Mouse (Mus musculus) thymus, postnatal 10 days (tissue): ENCODE measurements around the gene Gdnf.
A peak's percentile ranks its signal among the peaks of the same experiment; 100 is the strongest.

Experiments used
- DNase-seq, 2 experiments: peaks; one replicate each; pipeline ENCODE4 v3.0.0; 2021; ENCODE audit warnings: low spot score in 2 of 2

Gene Gdnf

DNA sequence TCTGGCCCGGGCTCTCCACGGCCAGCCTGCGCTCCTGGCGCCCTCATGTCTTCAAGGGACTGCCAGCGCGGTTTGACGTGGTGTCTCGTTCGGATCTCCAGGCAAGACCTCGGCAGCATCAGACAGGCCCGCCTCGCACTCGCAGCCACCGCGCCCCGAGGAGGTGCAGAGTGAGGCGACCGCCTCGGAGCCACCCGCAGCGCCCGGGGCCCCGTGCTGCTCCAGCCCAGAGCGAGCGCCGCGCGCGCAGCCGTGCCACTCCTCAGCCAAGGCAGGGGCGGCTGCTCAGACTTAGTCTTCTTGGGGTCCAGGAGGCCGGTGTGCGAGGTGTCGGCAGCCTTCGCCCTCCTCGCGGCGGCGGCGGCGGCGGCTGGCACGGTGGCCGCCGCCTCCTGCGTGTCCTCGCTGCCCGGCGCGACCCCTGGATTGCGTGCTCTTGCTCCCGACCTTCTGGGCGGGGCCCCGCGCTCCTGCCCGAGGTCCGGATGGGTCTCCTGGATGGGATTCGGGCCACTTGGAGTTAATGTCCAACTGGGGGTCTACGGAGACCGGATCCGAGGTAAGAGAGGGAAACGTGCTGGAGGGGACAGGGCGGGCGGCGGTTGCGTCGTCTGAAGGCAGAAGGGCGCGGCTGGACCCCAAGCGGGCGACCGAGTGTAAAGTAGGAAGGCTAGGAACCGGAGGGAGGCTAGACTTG lies at the start of gene Gdnf:
Gdnf (plus strand) TSS at position 291 of the 697 bp plus-strand sequence.
- DNase-seq: no peak

DNA sequence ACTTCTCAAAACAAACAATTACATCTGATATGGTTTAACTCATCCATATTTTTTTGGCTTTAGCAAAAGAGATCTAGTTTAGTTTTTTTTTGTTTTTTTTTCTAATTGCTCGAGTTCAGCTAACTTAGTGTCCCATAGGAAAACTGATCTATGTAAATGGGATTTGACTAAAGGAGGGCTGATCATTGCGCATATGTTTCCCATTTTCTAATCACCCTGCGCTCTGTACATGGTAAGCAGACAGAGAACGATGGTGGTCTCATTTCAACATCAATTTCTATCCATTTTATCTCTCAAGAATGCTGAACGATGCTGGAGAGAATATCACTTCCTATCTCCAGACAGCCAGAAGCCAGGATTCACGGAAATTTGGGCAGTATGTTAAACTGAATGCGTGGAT lies 43.5 kb upstream of the Gdnf start:
- no peak for DNase-seq

DNA sequence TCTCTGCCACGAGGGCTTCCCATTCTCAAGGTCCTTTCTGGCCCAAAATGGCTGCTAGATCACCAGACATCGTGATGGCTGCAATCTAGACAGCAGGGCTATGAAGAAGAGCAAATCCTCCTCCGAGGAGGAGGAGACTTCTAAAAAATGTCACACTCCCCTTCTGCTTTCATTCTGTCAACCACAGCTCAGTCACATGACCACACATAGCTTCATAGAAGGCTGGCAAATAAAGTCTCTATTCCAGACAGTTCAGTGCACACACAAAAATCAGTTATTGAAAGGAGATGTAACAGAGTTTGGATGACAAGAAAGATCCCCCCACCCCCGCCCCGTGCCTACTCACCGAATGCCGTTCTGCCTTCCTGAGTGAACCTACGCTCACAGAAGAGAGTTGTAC lies 37.7 kb upstream of the Gdnf start:
- DNase-seq: no peak

DNA sequence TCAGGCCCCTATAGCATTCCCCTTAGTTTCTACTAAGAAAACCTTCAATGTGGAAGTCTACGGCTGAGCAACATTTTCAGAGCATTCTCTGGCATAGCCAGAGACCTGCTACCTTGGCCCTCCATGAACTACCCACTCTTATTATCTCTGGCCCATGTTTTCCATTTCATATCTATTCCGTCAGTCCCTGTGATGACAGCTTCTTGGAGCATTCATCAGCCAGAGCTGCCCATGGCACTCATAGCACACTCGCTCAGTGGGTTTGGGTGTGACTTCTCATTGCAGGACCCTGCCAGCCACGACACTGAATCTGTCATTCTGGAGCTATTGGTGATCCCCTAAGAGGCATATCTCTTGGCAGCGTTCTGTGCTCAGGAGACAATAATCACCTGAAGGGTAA lies 29.1 kb upstream of the Gdnf start:
- no peak for DNase-seq

DNA sequence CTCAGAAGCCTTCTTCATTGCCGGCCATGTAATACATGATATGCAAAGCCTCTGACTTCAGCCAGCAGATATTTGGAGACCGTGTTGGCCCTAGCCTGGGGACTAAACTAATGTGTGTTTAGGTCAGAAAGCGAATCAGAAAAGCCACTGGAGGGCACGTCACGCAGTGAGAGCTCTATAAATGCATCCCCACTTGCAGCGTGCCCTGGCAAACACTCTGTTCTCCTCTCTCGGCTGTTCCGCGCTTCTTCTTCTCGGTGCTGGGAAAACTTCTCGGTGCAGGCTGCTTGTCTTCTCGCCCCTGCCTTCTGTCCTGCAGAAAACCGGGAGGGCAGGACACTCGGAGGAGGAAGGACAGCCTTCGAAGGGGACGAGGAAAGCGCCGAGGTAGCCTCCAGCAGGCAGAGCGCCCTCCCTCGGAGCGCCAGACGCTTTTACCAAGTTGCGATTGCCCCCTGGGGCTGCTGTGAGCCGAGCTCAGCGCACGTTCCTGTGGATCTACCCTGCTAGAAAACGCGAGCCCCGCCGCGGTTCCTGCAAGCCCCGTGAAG lies 730 bp upstream of the Gdnf start:
- DNase-seq: no peak

DNA sequence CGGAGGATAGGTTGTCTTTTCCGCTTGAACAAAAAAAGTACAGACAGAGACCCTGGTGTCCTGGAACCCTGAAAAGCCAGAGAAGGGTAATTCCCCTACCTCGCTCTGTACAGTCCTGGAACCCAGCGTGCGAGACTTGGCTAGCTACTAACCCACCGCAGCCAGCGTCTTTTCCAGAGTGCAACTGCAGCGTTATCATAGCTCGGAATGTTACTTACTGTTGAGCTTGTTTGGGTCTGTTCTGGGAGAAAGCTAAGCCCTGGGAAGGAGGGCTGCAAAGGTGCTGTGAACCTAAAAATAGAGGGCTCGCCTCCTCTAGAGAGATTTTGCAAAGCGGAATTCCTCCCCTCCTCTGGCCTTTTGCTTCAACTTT lies 593 bp downstream of the Gdnf start:
- no peak for DNase-seq

DNA sequence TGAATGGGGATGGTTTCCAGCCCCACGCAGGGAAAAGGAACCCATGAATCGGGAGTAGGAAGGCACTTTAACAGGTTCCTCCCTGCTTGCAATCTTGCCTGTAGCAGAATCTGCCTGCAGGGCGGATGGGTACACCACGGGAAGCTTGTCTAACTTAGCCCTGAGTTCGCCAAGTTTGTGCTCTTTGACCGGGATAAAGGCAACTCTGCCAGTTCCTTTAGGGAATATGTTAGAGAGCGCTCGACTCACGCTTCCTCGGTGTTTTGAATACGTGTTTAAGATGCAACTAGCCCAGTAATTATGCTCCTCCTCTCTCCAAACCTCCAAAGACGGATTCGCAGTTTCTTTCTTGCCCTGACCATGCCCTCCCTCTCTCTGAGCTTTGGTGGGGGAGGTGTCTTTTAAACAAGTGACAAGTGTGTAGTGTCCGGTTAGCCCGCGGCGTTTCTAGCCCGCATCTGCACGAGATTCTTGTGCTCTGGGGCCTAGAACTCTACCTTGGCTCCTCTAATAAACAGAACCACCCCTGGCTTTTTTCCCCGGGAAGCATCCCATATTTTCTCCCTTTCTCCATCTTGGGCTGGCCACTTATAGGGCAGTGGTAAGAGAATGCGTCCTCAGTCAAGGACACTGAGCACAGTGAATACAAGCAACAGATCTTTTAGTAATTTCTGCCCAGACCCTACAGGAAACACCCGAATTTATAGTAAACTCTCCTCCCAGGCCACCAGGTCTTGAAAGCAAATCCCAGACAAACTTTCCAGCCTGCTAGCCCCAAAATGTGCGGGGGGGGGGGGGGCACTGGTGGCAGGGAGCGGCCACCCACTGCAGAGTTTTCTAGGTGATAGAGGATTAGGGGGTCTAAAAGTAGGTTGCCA lies 1.4 kb downstream of the Gdnf start:
- no peak for DNase-seq

DNA sequence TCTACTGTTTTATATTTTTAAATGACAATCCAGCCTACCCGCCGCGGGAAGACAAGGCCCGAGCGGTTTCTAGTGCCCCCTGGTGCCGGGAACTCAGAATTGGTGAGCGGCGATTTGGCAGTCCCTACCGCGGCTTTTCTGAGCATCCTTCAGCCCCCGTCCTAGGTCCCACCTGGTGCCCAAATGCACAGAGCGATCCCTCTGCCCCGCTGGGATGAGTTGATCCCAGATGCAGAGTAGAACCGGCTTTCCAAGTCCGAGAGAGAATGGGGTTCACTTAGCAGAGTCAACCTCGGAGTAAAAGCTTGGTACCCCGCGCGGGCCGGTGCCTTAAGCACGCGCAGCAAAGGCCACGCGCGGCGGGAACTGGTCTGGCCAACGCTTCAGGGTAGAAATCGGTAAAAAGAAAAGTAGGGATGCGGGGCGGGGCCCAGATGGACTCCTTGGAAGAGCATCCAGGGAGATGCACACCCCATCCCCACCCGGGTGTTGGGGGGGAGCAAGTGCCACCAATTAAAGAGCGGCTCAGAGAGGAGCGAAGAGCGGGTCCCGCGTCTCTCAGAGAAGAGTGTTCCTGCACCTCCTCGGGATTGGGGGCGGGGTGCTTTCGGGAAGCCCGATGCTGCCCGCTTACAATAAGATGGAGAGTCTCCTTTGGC lies 2.4 kb downstream of the Gdnf start:
- peak; percentile 16 to 61 for DNase-seq

DNA sequence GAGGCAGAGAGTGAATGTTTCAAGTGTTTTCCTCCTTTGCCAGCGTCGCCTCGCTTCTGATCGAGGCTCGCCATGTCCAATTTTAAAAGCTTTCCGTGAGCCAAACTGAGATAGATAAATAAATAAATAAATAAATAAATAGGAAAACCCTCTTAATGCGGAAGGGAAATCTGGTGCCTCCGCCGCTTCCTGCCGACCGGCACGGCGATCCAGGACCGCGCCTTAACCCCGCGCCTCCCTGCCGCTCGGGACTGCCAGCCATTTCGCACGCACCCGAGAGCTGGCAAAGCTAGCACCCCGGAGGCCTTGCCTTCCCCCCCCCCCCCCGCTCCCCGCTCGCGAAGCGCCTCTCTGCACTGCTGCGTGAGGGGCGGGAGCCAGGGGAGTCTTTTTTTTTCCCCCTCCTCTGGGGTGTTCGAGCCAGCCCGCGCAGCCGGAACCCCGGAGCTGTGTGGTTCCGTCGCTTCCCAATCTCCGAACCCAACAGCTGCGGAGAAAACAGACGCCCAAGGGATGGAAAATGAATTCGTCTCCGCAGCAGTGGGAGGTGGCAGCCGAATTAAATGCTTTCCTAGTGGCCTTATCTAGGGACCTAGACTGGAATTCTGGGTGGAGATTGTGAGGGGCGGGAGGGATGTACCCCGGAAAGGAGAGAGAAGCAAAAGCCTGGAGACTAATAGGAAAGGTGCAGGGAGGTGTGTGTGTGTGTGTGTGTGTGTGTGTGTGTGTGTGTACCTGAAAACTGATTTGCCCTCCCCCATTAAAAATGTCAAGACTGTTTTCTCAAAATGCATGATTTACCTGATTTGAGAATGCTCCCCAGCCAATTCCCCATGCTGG lies 3.1 kb downstream of the Gdnf start:
- no peak for DNase-seq

DNA sequence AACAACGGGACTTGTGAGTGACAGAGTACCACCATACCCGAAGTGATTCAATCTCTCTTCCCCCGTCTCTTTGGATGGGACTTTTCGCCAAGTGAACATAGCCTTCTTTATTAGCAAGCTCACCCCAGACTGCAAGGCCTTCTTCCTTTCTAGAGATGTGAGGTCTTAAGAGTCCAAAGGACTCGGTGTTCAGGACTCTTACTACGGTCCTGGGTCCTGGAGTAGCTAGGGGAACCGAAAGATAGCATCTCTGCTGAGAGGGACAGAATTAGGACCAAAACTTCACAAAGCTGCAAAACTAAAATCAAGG lies 3.7 kb downstream of the Gdnf start:
- DNase-seq: no peak

DNA sequence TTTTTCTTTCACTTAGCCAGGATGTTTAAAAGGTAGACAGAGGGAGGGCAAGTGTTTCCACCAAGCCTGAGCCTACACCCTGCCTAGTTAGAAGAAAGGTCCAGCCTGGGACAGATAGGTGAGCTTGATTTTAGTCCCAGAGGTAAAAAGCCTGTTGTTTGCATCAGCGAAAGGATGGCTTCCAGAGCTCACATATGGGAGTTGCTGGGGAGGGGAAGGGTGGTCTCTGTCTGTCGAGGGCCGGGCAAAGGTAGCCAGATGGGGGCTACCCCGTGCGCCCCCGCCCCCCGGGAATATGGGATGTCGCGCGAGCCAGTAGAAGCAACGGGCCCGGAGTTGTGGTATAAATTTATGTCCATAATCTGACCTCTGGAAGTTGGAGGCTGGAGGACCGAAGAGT lies 4.3 kb downstream of the Gdnf start:
- no peak for DNase-seq

DNA sequence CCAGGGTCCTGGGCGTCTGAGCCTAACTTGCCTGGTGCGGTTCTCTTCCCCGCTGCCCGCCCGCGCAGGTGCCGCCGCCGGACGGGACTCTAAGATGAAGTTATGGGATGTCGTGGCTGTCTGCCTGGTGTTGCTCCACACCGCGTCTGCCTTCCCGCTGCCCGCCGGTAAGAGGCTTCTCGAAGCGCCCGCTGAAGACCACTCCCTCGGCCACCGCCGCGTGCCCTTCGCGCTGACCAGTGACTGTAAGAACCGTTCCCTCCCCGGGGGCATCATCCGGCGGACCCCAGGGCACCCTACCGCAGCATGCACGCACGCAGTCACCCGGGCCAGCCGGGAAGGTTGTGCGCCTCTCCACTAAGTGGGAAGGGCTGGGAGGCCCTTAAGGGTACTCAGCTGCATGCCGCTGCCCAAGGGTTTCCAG lies 4.9 kb downstream of the Gdnf start:
- no peak for DNase-seq

DNA sequence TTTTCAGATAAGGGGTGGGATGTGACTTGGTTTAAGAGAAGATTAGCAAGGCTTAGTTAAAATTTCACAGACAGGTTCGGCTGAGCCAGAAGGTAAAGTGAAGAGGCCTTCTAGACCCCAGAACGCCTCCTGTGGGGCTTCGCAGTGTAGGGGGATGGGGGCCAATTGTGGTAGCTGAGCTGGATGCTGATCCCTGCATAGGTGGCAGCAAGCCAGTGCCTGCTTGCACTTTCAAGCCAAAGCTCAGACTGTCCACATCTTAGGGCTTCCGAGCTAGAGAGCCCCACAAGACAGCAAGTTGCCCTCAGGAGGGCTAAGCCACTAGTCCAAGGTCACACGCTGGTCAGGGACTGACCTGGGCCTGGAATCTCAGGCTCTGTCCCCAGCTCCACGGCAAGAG lies 13.2 kb downstream of the Gdnf start:
- DNase-seq: no peak

DNA sequence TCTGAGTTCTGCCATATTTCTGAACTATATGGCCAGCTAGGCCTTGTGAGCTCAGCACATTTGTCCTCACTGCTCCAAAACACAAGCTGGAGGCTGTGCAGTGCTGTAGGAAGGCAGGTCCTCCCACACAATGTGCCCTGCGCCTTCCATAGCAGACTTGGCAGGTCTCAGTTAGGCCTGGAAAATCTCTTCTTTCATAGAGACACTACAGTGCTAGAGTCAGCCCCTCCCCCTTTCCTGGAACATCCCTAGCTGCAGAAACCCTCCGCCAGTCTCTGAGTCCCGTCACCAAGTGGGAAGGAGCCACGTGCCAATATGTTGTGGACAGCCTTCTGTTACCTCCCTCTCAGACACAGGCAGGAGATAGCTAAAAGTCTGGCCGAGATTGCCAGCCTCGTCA lies 14.9 kb downstream of the Gdnf start:
- no peak for DNase-seq

DNA sequence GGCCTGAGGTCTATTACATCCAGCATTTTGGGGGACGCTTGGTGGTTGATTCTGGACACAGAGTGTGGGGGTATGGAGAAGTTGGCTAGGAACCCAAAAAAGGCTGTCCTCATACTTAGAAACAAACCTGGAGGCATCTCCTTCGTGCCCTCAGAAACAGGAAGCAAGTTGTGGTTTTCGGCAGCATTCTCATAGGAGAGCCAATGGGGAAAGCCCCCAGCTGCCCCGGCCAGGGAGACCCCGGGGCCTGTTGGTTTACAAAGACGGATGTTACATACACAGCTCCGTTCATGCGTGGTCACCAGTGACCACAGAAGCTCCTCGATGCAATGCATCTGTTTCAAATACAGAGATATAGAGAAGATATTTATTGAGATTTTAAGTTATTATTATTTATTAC lies 24.8 kb downstream of the Gdnf start:
- no peak for DNase-seq

DNA sequence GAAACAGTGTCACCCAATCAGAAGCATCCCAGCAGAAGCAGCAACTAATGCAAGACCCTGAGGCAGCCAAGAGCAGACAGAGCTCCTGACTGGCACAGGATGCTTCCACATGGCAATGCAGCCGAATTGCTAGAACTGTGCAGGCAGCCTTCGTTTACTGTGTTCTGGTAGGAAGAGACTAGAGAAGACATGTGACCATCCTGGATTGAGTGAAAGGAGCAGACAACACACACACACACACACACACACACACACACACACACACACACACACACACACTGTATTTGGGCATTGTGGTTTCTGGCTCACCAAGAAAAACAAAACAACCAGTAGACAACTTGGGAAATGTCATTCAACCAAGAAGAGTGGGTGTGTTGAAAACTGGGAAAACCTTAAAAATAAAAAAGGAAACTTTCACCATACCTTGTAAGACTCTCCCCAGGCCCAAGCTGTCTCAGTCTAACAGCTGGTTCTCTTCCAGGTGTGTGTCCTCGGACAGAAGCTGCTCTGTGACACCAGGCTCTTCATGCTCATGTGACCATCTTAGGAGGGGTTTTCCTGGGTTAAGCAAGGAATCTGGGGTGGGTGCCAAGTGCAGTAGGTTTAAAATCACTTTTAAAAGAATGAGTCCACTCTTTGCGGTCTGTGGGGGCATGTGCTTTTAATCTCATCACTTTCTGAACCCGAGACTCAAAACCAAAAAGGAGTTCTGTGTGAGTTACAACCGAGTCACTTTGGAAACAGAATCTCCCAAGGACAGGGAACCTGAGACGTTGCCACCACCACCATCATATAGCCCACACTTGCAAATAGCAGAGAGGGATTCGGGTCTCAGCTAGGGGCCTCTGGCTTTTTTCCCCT lies 27.6 kb downstream of the Gdnf start:
- DNase-seq: no peak

DNA sequence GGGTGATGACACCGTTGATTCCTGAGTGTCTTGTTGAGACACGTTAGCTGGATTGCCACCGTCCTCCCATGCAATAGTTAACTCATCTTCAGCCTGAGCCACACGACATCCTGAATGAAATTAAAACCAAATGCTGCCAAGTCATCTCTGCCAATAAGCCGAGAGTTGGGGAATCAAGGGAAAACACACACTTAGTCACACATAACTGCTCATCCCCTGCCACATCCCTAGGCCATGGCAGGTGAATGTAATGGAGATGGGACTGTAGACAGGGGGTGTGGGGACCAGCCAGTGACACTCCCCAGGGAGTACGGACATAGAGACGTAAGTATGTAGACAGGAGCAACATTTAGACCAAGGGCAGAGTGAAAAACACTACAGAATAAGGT lies 28.3 kb downstream of the Gdnf start:
- no peak for DNase-seq

DNA sequence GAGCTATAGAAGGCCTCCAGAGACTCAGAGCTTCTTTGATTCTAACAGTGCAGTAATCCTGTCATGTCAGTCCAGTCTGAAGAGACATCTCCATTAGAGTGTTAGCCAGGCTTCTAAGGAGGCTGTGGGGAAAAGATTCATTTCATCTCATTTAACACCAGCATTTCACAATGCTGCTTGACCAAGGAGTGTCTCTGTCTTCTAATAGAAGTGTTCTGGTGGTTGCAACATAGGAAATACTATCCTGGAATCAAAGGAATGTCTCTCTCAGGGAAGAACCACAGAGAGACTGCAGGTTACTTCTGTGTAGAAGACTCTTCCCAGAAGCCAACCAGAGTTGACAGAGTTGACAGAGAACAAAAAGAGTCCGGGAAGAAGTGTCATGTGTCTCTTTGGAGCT lies 31.0 kb downstream of the Gdnf start:
- no peak for DNase-seq

DNA sequence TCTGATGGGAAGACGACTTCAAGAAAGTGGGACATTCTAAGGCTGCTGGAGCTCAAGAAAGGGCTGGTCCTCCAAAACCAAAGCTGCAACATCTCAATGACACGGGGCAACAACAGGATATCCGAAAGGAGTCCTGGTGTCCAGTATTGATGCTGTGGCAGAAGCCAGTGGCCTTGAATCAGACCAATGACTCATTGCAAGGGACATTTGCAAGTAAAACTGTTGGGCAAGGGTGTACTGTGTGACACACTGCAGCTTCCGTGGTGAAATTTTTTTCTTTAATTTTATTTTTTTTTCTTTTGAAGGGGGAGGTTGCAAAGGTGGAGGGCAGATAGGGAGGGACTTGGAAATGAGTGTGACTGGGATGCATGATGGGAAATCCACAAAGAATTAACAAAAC lies 31.8 kb downstream of the Gdnf start:
- no peak for DNase-seq

DNA sequence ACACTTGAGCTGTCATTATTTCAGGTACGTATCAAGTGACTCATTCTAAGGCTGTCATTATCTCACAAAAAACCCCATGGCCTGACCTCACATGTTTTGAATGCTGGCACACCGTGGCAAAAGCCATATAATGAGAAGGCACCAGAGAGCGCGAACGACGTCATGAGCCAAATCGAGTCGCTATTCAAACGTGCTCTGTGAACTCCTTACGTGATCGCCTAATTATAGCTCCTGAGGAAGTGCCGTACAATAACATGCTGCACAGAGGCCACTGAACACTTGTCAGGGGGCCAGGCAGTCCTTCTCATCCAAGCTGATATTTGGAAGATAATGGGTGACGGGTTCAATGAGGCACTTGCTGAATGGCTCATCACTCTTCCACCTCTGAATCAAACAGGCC lies 46.8 kb downstream of the Gdnf start:
- no peak for DNase-seq

DNA sequence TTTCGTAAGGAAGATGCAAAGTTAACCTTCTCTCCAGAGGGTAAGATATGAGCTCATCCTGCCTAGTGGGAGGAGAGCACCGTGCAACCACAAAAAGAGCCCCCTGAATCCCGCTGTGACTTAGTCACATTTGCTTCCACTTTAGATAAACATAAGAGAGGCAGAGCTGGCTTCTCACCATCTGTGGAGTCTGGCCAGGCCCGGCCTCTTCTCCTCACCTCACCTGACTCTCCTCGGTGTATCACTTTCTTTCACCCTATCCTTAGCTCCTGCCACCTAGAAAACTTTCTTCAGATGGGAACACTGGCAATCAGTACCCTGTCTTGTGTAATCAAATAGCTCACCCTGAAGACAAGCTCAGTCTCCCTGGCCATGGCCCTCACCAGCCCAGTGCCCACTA lies 48.2 kb downstream of the Gdnf start:
- no peak for DNase-seq
